8 mouse cellular contexts compared by ENCODE assay signal in the genomic region with DNA sequence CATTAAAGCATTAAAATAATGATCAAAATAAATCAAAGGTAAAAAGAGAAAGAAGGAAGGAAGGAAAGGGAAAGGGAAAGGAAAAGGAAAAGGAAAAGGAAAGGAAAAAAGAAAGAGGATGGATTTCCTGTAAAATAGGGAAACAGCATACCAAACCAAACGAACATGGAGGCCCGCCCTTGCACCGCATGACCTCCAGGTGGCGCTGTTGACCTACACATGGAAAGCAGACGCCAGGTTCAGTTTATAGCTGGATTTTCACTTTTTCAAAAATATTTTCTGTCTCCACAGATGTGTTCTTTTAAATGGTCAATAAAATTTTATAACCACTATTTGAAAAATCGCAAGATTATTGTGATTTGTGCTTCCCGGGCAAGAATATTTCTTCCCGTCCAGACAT.
DNase-seq lines count a peak whose midpoint lies in the region; ATAC-seq and TF ChIP-seq lines count a peak whose summit lies in the region.

No protein-coding gene starts in this region.

- no peak overlapping the region for H3K4me3 ChIP-seq in intestine, embryonic 14.5 days (ENCODE audit: low read depth, low read length)
- H3K4me3 ChIP-seq in intestine, embryonic 15.5 days (replicated peaks), result no peak overlapping the region
- H3K4me3 ChIP-seq in myocyte, result no peak overlapping the region

- no peak overlapping the region for H3K27ac ChIP-seq in intestine, embryonic 14.5 days (ENCODE audit: low read depth)
- no peak overlapping the region for H3K27ac ChIP-seq in intestine, embryonic 15.5 days

- intact Hi-C loops in heart, postnatal 14 days (cut with DNase I), result loop anchor here (5.0 kb wide), 2 partner anchors 311 to 1646 kb away; no protein-coding TSS in a partner anchor
- intact Hi-C loops in left cerebral cortex, postnatal 14 days (cut with DNase I), result loop anchor here (5.0 kb wide), 1 partner anchor 1646 kb away; no protein-coding TSS in a partner anchor

- WGBS in intestine, embryonic 14.5 days, result 18% methylated on average over 8 of the region's 8 CpGs
- 12% methylated on average over 8 of the region's 8 CpGs for WGBS in intestine, embryonic 15.5 days

- H3ac ChIP-seq in myocyte (ENCODE audit: control insufficient read depth, insufficient read length), result no peak overlapping the region

- TF ChIP-seq POLR2A in myocyte (IDR thresholded peaks at IDR 0.05; ENCODE audit: insufficient read length, low read depth), result no peak

- no peak for ATAC-seq in intestine, embryonic 14.5 days (replicated peaks; ENCODE audit: low FRiP score, low TSS enrichment, low read depth)
- ATAC-seq in intestine, embryonic 15.5 days, result no peak
- ATAC-seq in common myeloid progenitor, adult 5-6 weeks (replicated peaks; ENCODE audit: low read depth, poor library complexity, severe bottlenecking), result peak; percentile 72

- H3K9me3 ChIP-seq in intestine, embryonic 14.5 days (ENCODE audit: control insufficient read depth, low read length), result no peaks in the 10 kb centered on the region
- H3K9me3 ChIP-seq in intestine, embryonic 15.5 days, result no peaks in the 10 kb centered on the region

- H3K4me2 ChIP-seq in intestine, embryonic 14.5 days (ENCODE audit: low read length), result no peak overlapping the region
- H3K4me2 ChIP-seq in intestine, embryonic 15.5 days (replicated peaks), result no peak overlapping the region; the same call in 1 of the 2 replicates
- H3K4me2 ChIP-seq in myocyte (ENCODE audit: low read depth), result peak overlapping the region; percentile 13

- peak; percentile 94 for DNase-seq in intestine, embryonic 14.5 days (ENCODE audit: low spot score)
- peak; percentile 73 for DNase-seq in adipocyte (ENCODE audit: low spot score)
- peak; percentile 76 to 85 for DNase-seq in heart, postnatal 14 days
- DNase-seq in left cerebral cortex, postnatal 14 days (ENCODE audit: low spot score in 2 of 2), result peak; percentile 80 to 83
- DNase-seq in testis, postnatal 14 days (ENCODE audit: low spot score), result peak; percentile 47

- H3K9ac ChIP-seq in intestine, embryonic 14.5 days (ENCODE audit: low read length), result no peak overlapping the region
- H3K9ac ChIP-seq in intestine, embryonic 15.5 days, result no peak overlapping the region

- no peaks in the 10 kb centered on the region for H3K4me1 ChIP-seq in intestine, embryonic 14.5 days (replicated peaks; ENCODE audit: control insufficient read depth, insufficient read depth, low read length)
- no peaks in the 10 kb centered on the region for H3K4me1 ChIP-seq in intestine, embryonic 15.5 days (replicated peaks)

- H3K36me3 ChIP-seq in intestine, embryonic 14.5 days (ENCODE audit: control insufficient read depth, insufficient read depth, low read length), result no peaks in the 10 kb centered on the region
- H3K36me3 ChIP-seq in intestine, embryonic 15.5 days, result no peaks in the 10 kb centered on the region
- peaks cover 7% of the 10 kb centered on the region for H3K36me3 ChIP-seq in myocyte (ENCODE audit: control insufficient read depth, insufficient read depth)

- no peaks in the 10 kb centered on the region for H3K79me2 ChIP-seq in myocyte (ENCODE audit: control insufficient read depth, insufficient read depth)

- H3K27me3 ChIP-seq in intestine, embryonic 14.5 days (replicated peaks; ENCODE audit: control insufficient read depth, insufficient read depth, low read length), result no peaks in the 10 kb centered on the region; the same call in 1 of the 2 replicates
- no peaks in the 10 kb centered on the region for H3K27me3 ChIP-seq in intestine, embryonic 15.5 days (replicated peaks)
- H3K27me3 ChIP-seq in myocyte (ENCODE audit: control insufficient read depth, insufficient read depth, insufficient read length), result no peaks in the 10 kb centered on the region

TF ChIP-seq in myocyte, 11 proteins besides CTCF, POLR2A, EP300 and RAD21:
- TF ChIP-seq CEBPB (IDR thresholded peaks at IDR 0.05; ENCODE audit: insufficient read depth, poor library complexity, severe bottlenecking) (no peak), MYOD1 (IDR thresholded peaks at IDR 0.05; ENCODE audit: control insufficient read depth in 1 of 3, insufficient read length in 2 of 3, low read depth in 2 of 3) (no peak), TCF12 (IDR thresholded peaks at IDR 0.05; ENCODE audit: insufficient read depth, poor library complexity, severe bottlenecking) (no peak), POLR2AphosphoS2 (IDR thresholded peaks at IDR 0.05; ENCODE audit: insufficient read length, low read depth) (no peak), MYOG (IDR thresholded peaks at IDR 0.05; ENCODE audit: control insufficient read depth in 1 of 3, insufficient read depth in 1 of 3, insufficient read length in 2 of 3, low read depth in 2 of 3) (no peak)
